Mouse (Mus musculus) intestine, embryonic 14.5 days (tissue): ENCODE data around the gene Ppy. TPM values are rescaled to one million over a fixed set of nuclear protein-coding genes. Genes with fewer than 3 reads are reported as not detected.

Experiments used
- ATAC-seq: fragments of 200-750 bp; cut with Nextera tagmentation; replicated peaks from 2 replicates; pipeline ENCODE4 v1.8.0; 2017; ENCODE audit warnings: low read depth, moderate number of reproducible peaks, moderate TSS enrichment, moderate library complexity; ENCODE audit not compliant: low FRiP score, low TSS enrichment
- DNase-seq: peaks from one replicate; pipeline ENCODE4 v3.0.0-alpha.2; 2018; ENCODE audit warnings: low spot score
- H3K27ac ChIP-seq: fragments of 300-500 bp; sonication (generic); 2 replicates; pipeline ENCODE4 v1.5.1; 2014; ENCODE audit warnings: low read depth, mild to moderate bottlenecking, control low read depth
- H3K27me3 ChIP-seq: fragments of 300-500 bp; sonication (generic); replicated peaks from 2 replicates; pipeline ENCODE4 v1.6.1; 2014; ENCODE audit warnings: low read length, control low read depth; ENCODE audit not compliant: control insufficient read depth, insufficient read depth
- H3K36me3 ChIP-seq: fragments of 300-500 bp; sonication (generic); 2 replicates; pipeline ENCODE4 v1.6.1; 2014; ENCODE audit warnings: low read length, control low read depth; ENCODE audit not compliant: control insufficient read depth, insufficient read depth
- H3K4me1 ChIP-seq: fragments of 300-500 bp; sonication (generic); replicated peaks from 2 replicates; pipeline ENCODE4 v1.6.1; 2014; ENCODE audit warnings: low read length, control low read depth, mixed read lengths; ENCODE audit not compliant: control insufficient read depth, insufficient read depth
- H3K4me2 ChIP-seq: fragments of 300-500 bp; sonication (generic); 2 replicates; pipeline ENCODE4 v1.6.1; 2014; ENCODE audit warnings: low read length
- H3K4me3 ChIP-seq: fragments of 300-500 bp; sonication (generic); 2 replicates; pipeline ENCODE4 v1.5.1; 2014; ENCODE audit warnings: low read depth, low read length, control low read depth, mixed read lengths
- H3K9ac ChIP-seq: fragments of 300-500 bp; sonication (generic); 2 replicates; pipeline ENCODE4 v1.6.1; 2014; ENCODE audit warnings: mild to moderate bottlenecking, low read length
- H3K9me3 ChIP-seq: fragments of 300-500 bp; sonication (generic); 2 replicates; pipeline ENCODE4 v1.6.1; 2016; ENCODE audit warnings: low read length, control low read depth; ENCODE audit not compliant: control insufficient read depth
- WGBS: fragments of 180-500 bp; shearing (Covaris S2); extraction: QIAGEN DNeasy Blood & Tissue Kit; methylation state at CpG from one replicate; pipeline ENCODE4 v1.1.7; 2014; 5-methylcytosine and 5-hydroxymethylcytosine counted together
- polyA plus RNA-seq: library from polyadenylated mRNA; unstranded; fragments of >200 nt; fragmentation: Nextera tagmentation; extraction: Ambion mirVana; gene quantifications from 2 replicates; pipeline ENCODE4 v1.2.1, GENCODE M21; 2014

The Ppy gene
- polyA plus RNA-seq, 1 experiment from 2014 or later = 2.0 TPM

DNA sequence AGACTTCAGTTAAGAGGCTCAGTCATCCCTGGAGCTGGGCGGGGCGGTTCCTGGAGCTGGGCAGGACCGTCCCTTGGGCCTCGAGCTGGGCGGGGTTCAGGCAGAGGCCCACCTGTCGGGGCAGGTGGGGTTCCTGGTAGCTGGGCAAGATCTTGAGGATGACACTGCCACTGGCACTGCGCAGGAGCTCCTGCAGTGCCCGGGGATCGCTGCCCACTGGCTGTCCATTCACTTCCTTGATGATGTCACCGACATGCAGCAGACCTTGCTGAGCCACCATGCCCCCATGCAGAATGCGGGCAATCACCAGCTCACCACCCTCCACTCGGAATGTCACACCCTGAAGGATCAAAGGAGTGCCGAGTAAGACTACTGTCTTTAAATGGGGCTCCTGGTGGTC is 38.0 kb downstream of the Ppy start:
- ATAC-seq (no peak), DNase-seq (no peak)
- H3K36me3 ChIP-seq = peaks cover 12% of the 10 kb centered on the region
- H3K27ac ChIP-seq = no peak overlapping the region
- WGBS = 69% methylated on average over 13 of the region's 13 CpGs
- H3K9ac ChIP-seq = no peak overlapping the region
- H3K4me1 ChIP-seq = no peaks in the 10 kb centered on the region; the same call in 1 of the 2 replicates
- H3K4me2 ChIP-seq = no peak overlapping the region
- H3K9me3 ChIP-seq = no peaks in the 10 kb centered on the region
- no peaks in the 10 kb centered on the region for H3K27me3 ChIP-seq
- H3K4me3 ChIP-seq = no peak overlapping the region

GRCm38 (mm10) chr11:102061941-102062473 is 39.1 kb downstream of the Ppy start:
- Histone ChIP-seq H3K4me3 (no peak overlapping the region), H3K4me2 (no peak overlapping the region), H3K9ac (no peak overlapping the region), H3K27ac (no peak overlapping the region), H3K9me3 (no peaks in the 10 kb centered on the region), H3K27me3 (no peaks in the 10 kb centered on the region), H3K36me3 (peaks cover 12% of the 10 kb centered on the region), H3K4me1 (no peaks in the 10 kb centered on the region; the same call in 1 of the 2 replicates)
- ATAC-seq (no peak), DNase-seq (no peak)
- 33% methylated on average over 16 of the region's 16 CpGs for WGBS

- H3K9ac ChIP-seq = no peak overlapping the region
- H3K4me1 ChIP-seq = no peaks in the 10 kb centered on the region; the same call in 1 of the 2 replicates
- no peaks in the 10 kb centered on the region for H3K9me3 ChIP-seq
- DNase-seq (peak; percentile 93), ATAC-seq (peak; percentile 68)
- H3K4me3 ChIP-seq = peak overlapping the region; percentile 23
- peak overlapping the region; percentile 64 for H3K4me2 ChIP-seq
- no peaks in the 10 kb centered on the region for H3K27me3 ChIP-seq
- H3K27ac ChIP-seq = no peak overlapping the region
- WGBS = 3% methylated on average over 23 of the region's 23 CpGs
- peaks cover 12% of the 10 kb centered on the region for H3K36me3 ChIP-seq
Measured at GRCm38 (mm10) chr11:102061236-102061940, 39.7 kb downstream of the Ppy start.

- H3K27me3 ChIP-seq = no peaks in the 10 kb centered on the region
- H3K36me3 ChIP-seq = no peaks in the 10 kb centered on the region
- DNase-seq = peak; percentile 84
- no peak overlapping the region for H3K27ac ChIP-seq
- H3K9ac ChIP-seq = no peak overlapping the region
- no peak overlapping the region for H3K4me2 ChIP-seq
- no peak overlapping the region for H3K4me3 ChIP-seq
- ATAC-seq = no peak
- H3K4me1 ChIP-seq = no peaks in the 10 kb centered on the region
- H3K9me3 ChIP-seq = no peaks in the 10 kb centered on the region
- WGBS = 30% methylated on average over 9 of the region's 9 CpGs
Measured at GRCm38 (mm10) chr11:102053847-102054246, 47.3 kb downstream of the Ppy start.

- no peak overlapping the region for H3K4me3 ChIP-seq
- H3K9ac ChIP-seq = no peak overlapping the region
- H3K4me1 ChIP-seq = no peaks in the 10 kb centered on the region
- H3K27ac ChIP-seq = no peak overlapping the region
- H3K9me3 ChIP-seq = no peaks in the 10 kb centered on the region
- DNase-seq = no peak
- H3K36me3 ChIP-seq = no peaks in the 10 kb centered on the region
- no peaks in the 10 kb centered on the region for H3K27me3 ChIP-seq
- no peak for ATAC-seq
- 73% methylated on average over 7 of the region's 7 CpGs for WGBS
- H3K4me2 ChIP-seq = no peak overlapping the region
Measured at GRCm38 (mm10) chr11:102053183-102053582, 47.9 kb downstream of the Ppy start.

- Histone ChIP-seq H3K9ac (no peak overlapping the region), H3K4me1 (no peaks in the 10 kb centered on the region), H3K27ac (no peak overlapping the region), H3K4me2 (no peak overlapping the region), H3K27me3 (no peaks in the 10 kb centered on the region), H3K4me3 (no peak overlapping the region), H3K9me3 (no peaks in the 10 kb centered on the region), H3K36me3 (no peaks in the 10 kb centered on the region)
- ATAC-seq (no peak), DNase-seq (no peak)
- WGBS = 75% methylated on average over 12 of the region's 12 CpGs
Measured at GRCm38 (mm10) chr11:102052697-102053096, 48.4 kb downstream of the Ppy start.

GRCm38 (mm10) chr11:102051954-102052353 is 49.2 kb downstream of the Ppy start:
- DNase-seq = no peak
- no peak overlapping the region for H3K9ac ChIP-seq
- no peak overlapping the region for H3K4me3 ChIP-seq
- WGBS = 50% methylated on average over 4 of the region's 4 CpGs
- ATAC-seq = no peak
- no peaks in the 10 kb centered on the region for H3K9me3 ChIP-seq
- no peaks in the 10 kb centered on the region for H3K36me3 ChIP-seq
- H3K4me2 ChIP-seq = no peak overlapping the region
- H3K27me3 ChIP-seq = no peaks in the 10 kb centered on the region
- no peak overlapping the region for H3K27ac ChIP-seq
- H3K4me1 ChIP-seq = no peaks in the 10 kb centered on the region

- Histone ChIP-seq H3K4me3 (no peak overlapping the region), H3K36me3 (no peaks in the 10 kb centered on the region), H3K27ac (no peak overlapping the region), H3K9ac (no peak overlapping the region), H3K27me3 (no peaks in the 10 kb centered on the region), H3K9me3 (no peaks in the 10 kb centered on the region), H3K4me2 (no peak overlapping the region), H3K4me1 (no peaks in the 10 kb centered on the region)
- DNase-seq (no peak), ATAC-seq (no peak)
- 63% methylated on average over 4 of the region's 4 CpGs for WGBS
Measured at GRCm38 (mm10) chr11:102051541-102051940, 49.6 kb downstream of the Ppy start.
